Mouse (Mus musculus): ENCODE data around the gene Phc3. TPM values are rescaled to one million over a fixed set of nuclear protein-coding genes. Genes with fewer than 3 reads are reported as not detected.
A peak's percentile ranks its signal among the peaks of the same experiment; 100 is the strongest.

The Phc3 gene
- 4.3 and 5.6 TPM in 2 replicates for polyA plus RNA-seq (2014; fragmentation: Nextera tagmentation; extraction: Ambion mirVana)

DNA sequence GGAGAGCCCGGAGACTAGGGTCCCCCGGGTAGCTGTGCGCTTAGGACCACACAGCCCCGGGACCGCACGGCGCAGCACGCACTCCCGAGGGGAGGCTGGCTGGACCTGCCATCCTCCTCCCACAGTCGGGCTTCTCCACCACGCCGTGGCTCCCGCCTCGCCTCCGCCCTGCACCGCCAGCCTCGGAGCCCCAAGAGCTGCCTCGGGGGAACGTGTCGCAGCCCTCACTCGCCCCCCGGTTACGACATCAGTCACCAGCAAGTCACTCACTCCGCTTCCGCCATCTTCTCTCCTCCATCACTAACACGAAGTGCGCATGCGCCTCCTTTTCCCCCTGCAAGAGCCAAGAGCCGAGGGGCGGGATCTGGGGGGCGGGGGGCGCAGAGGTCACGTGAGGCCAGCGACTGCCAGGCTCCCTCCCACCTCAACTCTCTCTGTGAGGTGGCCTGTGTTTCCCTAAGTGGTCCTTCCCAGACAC lies at the start of gene Phc3:
Gene Phc3, minus strand, starts transcription at position 312 of the 478 bp plus-strand sequence.
- H3K9ac ChIP-seq (ENCODE audit: low read depth, low read length), result peak within 1 kb of the TSS; percentile 80
- H3K4me1 ChIP-seq (replicated peaks; ENCODE audit: control insufficient read depth, insufficient read depth, low read length), result peaks cover 7% of the 10 kb centered on the region
- peaks cover 15% of the 10 kb centered on the region for H3K36me3 ChIP-seq (ENCODE audit: control insufficient read depth, insufficient read depth, low read length)
- peak within 1 kb of the TSS; percentile 77 for H3K4me2 ChIP-seq
- WGBS, result under 1% methylated on average over 34 of the region's 34 CpGs
- peak; percentile 94 for DNase-seq (ENCODE audit: low spot score)
- H3K27ac ChIP-seq (ENCODE audit: low read depth, low read length), result peak within 1 kb of the TSS; percentile 75
- H3K9me3 ChIP-seq (ENCODE audit: control insufficient read depth, low read length), result no peaks in the 10 kb centered on the region
- ATAC-seq (replicated peaks; ENCODE audit: low FRiP score), result peak; percentile 82
- H3K4me3 ChIP-seq (ENCODE audit: low read depth, low read length), result peak within 1 kb of the TSS; percentile 81
- no peaks in the 10 kb centered on the region for H3K27me3 ChIP-seq (replicated peaks; ENCODE audit: control insufficient read depth, insufficient read depth, low read length)

DNA sequence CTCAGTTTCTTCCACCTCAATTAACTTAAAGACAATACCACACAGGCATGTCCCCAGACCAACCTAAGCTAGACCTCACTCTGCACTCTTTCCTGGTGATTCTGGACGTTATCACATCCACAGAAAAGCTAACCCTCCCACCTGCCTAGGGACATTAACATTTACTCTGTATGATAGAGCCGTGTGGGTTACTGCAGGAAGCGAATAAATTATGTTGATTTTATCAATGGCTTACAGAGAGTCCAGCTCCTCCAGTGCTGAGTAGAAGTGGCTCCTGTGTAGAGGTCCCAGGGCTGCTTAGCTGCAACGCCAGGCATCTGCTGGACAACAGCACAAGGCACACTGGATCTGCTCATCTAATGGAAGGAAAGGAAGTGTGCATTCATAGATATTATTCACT lies 48.4 kb upstream of the Phc3 start:
- Histone ChIP-seq H3K9ac (ENCODE audit: low read depth, low read length) (no peak overlapping the region), H3K4me3 (ENCODE audit: low read depth, low read length) (no peak overlapping the region), H3K27ac (ENCODE audit: low read depth, low read length) (no peak overlapping the region), H3K9me3 (ENCODE audit: control insufficient read depth, low read length) (no peaks in the 10 kb centered on the region), H3K4me2 (no peak overlapping the region), H3K4me1 (replicated peaks; ENCODE audit: control insufficient read depth, insufficient read depth, low read length) (0 out of 2 replicates have a peak, but pooled peaks cover 4% of the 10 kb centered on the region), H3K27me3 (replicated peaks; ENCODE audit: control insufficient read depth, insufficient read depth, low read length) (no peaks in the 10 kb centered on the region), H3K36me3 (ENCODE audit: control insufficient read depth, insufficient read depth, low read length) (no peaks in the 10 kb centered on the region)
- no peak for ATAC-seq (replicated peaks; ENCODE audit: low FRiP score)
- DNase-seq (ENCODE audit: low spot score), result no peak
- WGBS, result 66% methylated on average over 4 of the region's 4 CpGs

DNA sequence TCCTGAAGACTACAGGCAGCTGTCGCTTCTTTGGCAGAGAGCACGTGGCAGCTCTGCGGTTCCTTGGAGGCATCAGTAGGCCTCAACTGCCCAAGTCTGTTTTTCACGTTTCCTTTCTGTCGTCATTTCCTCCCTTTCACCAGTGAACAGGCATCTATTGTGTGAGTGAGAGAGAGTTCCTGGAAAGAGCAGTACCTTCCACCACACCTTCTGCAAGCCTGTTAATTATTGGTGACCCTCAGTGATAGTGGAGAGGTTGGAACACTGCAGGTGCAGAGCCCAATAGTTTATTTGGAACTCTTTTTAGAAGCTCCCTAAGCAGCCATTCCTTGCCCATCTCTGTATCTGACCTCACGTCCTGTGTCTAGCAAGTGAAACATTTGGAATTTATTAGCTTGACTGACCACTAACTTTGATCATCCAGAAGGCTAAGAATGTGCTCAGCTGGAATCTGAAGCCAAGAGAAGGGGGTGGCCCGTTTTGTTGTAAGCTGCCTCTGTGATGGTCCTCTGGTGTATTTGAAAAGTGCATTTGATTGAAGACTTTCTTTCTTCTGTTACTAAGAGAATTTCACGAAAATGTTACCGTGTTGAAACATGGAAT lies 47.5 kb upstream of the Phc3 start:
- no peak overlapping the region for H3K4me3 ChIP-seq (ENCODE audit: low read depth, low read length)
- ATAC-seq (replicated peaks; ENCODE audit: low FRiP score), result no peak

DNA sequence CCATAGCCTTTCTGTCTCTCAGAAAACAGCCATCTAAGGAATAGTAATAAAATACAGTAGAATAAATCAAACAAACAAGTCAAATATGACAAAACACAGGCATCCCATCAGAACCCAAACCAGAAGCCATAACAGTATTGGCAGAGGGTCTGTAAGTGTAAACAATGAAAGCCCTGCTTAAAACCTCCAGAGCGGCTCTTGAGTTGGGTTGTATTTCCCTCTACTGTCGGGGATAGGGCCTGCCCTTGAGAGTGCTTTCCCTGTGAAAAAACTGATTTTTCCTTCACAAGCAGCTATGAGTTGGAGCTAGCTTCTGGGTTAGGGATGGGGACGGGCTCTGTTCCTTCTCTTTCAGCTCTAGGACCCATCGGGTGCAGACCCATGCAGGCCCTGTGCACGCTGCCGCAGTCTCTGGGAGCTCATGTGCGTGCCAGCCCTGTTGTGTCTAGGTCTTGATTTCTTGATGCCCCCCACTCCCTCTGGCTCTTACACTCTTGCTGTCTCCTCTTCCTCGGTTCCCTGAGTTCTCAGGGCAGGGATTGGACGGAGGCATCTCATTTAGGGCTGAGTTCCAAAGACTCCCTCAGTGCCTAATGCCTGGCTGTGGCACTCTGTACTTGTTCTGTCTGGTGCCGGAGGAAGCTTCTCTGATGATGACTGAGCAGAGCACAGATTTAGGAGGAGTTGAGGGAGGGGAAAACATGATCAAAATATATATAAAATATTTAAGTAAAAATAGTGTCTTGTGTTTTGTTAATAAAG lies 46.6 kb upstream of the Phc3 start:
- Histone ChIP-seq H3K27ac (ENCODE audit: low read depth, low read length) (no peak overlapping the region), H3K36me3 (ENCODE audit: control insufficient read depth, insufficient read depth, low read length) (no peaks in the 10 kb centered on the region), H3K4me1 (replicated peaks; ENCODE audit: control insufficient read depth, insufficient read depth, low read length) (0 out of 2 replicates have a peak, but pooled peaks cover 4% of the 10 kb centered on the region), H3K9ac (ENCODE audit: low read depth, low read length) (no peak overlapping the region), H3K4me3 (ENCODE audit: low read depth, low read length) (no peak overlapping the region), H3K27me3 (replicated peaks; ENCODE audit: control insufficient read depth, insufficient read depth, low read length) (no peaks in the 10 kb centered on the region), H3K4me2 (no peak overlapping the region), H3K9me3 (ENCODE audit: control insufficient read depth, low read length) (no peaks in the 10 kb centered on the region)
- no peak for ATAC-seq (replicated peaks; ENCODE audit: low FRiP score)
- DNase-seq (ENCODE audit: low spot score), result no peak
- 76% methylated on average over 10 of the region's 10 CpGs for WGBS

More for the DNA sequence above, 47.5 kb upstream of the Phc3 start:
- Histone ChIP-seq H3K4me1 (replicated peaks; ENCODE audit: control insufficient read depth, insufficient read depth, low read length) (0 out of 2 replicates have a peak, but pooled peaks cover 4% of the 10 kb centered on the region), H3K9ac (ENCODE audit: low read depth, low read length) (no peak overlapping the region), H3K9me3 (ENCODE audit: control insufficient read depth, low read length) (no peaks in the 10 kb centered on the region), H3K27me3 (replicated peaks; ENCODE audit: control insufficient read depth, insufficient read depth, low read length) (no peaks in the 10 kb centered on the region), H3K36me3 (ENCODE audit: control insufficient read depth, insufficient read depth, low read length) (no peaks in the 10 kb centered on the region), H3K4me2 (no peak overlapping the region), H3K27ac (ENCODE audit: low read depth, low read length) (no peak overlapping the region)
- 55% methylated on average over 9 of the region's 9 CpGs for WGBS
- no peak for DNase-seq (ENCODE audit: low spot score)

DNA sequence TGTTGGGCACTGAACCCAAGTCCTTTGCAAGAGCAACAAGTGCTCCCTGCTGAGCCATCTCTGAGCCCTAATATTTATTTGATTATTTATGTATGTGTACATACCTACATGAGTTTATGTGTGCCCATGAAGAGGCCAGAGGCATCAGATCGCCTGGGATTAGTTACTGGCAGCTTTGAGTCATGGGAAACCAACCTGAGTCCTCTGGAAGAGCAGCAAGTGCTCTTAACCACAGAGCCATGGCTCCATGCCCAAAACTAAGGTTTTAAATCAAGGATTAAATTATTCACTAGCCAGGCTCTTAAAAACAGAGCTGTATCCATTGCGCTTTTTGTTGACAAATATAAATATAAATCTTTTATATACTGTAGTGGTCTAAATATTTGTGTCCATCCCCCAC lies 45.2 kb upstream of the Phc3 start:
- Histone ChIP-seq H3K9ac (ENCODE audit: low read depth, low read length) (no peak overlapping the region), H3K4me1 (replicated peaks; ENCODE audit: control insufficient read depth, insufficient read depth, low read length) (0 out of 2 replicates have a peak, but pooled peaks cover 4% of the 10 kb centered on the region), H3K36me3 (ENCODE audit: control insufficient read depth, insufficient read depth, low read length) (no peaks in the 10 kb centered on the region), H3K27me3 (replicated peaks; ENCODE audit: control insufficient read depth, insufficient read depth, low read length) (no peaks in the 10 kb centered on the region), H3K9me3 (ENCODE audit: control insufficient read depth, low read length) (no peaks in the 10 kb centered on the region), H3K27ac (ENCODE audit: low read depth, low read length) (no peak overlapping the region), H3K4me3 (ENCODE audit: low read depth, low read length) (no peak overlapping the region), H3K4me2 (no peak overlapping the region)
- ATAC-seq (replicated peaks; ENCODE audit: low FRiP score) (no peak), DNase-seq (ENCODE audit: low spot score) (no peak)
- WGBS, result 94% methylated on average over 2 of the region's 2 CpGs

DNA sequence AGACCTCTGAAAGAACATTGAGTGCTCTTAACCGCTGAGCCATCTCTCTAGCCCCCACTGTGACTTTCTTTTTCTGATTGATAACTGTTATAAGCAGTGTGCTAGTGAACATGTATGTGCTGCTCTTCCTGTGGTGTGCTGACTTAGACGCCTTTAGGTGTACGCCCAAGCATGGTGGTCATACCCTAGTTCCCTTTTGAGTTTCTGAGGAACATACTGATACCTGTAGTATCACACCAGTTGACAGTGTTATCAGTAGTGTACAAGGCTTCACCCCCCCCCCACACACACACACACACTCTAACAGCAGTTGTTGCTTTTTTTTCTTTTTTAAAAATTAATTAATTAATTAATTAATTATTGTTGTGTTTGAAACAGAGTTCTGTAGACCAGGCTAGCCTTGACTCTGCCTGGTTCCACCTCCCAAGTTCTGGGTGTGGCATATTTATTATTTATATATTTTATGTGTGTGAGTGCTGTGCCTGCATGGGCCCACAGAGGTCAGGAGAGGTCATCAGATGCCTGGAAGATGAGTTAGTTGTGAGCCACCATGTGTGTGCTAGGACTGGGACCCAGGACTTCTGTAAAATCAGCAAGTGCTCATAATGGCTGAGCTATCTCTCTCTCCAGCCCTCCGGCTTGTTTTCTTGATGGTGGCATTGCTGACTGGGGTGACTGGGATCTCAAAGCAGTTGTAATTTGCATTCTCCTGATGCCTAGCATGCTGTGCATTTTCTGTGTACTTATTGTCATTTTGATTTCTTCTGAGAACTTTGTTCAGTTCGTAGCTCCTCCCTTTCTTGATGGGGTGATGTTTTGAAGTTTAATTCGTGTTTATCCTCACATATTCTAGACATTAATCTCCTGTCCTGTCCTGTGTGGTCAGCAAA lies 35.4 kb upstream of the Phc3 start:
- Histone ChIP-seq H3K4me3 (ENCODE audit: low read depth, low read length) (no peak overlapping the region), H3K27ac (ENCODE audit: low read depth, low read length) (no peak overlapping the region), H3K9me3 (ENCODE audit: control insufficient read depth, low read length) (no peaks in the 10 kb centered on the region), H3K27me3 (replicated peaks; ENCODE audit: control insufficient read depth, insufficient read depth, low read length) (no peaks in the 10 kb centered on the region), H3K36me3 (ENCODE audit: control insufficient read depth, insufficient read depth, low read length) (no peaks in the 10 kb centered on the region), H3K4me1 (replicated peaks; ENCODE audit: control insufficient read depth, insufficient read depth, low read length) (0 out of 2 replicates have a peak, but pooled peaks cover 3% of the 10 kb centered on the region), H3K4me2 (no peak overlapping the region), H3K9ac (ENCODE audit: low read depth, low read length) (no peak overlapping the region)
- ATAC-seq (replicated peaks; ENCODE audit: low FRiP score), result no peak
- no peak for DNase-seq (ENCODE audit: low spot score)
- WGBS, result 82% methylated on average over 6 of the region's 6 CpGs

DNA sequence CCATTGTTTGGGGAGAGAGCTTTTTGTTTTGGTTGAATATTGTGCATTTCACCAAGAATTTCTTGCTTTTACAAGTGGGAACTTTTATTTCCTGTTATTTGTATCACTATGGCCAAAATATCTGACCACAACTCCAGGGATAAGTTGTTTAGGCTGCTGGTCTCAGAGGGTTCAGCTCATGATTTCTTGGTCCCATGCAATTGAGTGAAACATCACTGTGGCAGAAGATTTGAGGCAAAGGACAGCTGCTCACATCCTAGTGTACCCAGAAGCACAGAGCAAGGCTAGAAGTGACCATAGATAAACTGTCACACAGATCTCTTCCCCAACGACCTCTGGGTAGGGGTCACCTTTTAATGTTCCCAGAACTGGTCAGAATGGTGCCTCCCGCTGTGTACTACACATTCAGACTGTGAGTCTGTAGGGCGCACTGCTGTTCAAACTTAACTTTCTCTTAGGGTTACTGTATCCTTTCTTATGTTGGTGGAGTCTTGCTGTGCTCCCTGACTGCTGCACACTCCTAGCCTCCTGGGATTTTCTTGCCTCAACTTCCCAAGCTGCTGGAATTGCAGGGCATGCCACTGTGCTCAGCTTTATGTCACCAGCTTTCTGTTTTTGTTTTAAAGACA lies 31.9 kb upstream of the Phc3 start:
- no peak for DNase-seq (ENCODE audit: low spot score)

DNA sequence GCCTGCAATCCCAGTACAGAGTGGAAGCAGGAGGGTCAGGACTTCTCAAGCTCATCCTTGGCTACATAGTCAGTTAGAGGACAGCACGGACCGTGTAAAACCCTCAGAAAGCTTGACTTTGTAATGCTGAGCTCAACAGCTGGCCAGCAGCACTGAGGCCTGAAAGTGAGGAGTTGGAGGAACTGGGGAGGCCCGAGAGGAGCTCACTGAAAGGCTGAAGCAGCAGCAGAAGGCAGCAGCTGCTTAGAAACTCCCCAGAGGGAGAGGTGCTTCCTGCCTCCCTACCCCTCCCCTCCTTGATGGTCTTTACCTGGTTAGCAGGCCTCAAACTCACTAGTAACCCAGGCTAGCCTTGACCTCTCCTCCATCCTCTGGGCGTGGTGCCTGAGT lies 30.8 kb upstream of the Phc3 start:
- Histone ChIP-seq H3K27ac (ENCODE audit: low read depth, low read length) (no peak overlapping the region), H3K4me2 (no peak overlapping the region), H3K4me3 (ENCODE audit: low read depth, low read length) (no peak overlapping the region), H3K4me1 (replicated peaks; ENCODE audit: control insufficient read depth, insufficient read depth, low read length) (peaks cover 12% of the 10 kb centered on the region), H3K9me3 (ENCODE audit: control insufficient read depth, low read length) (no peaks in the 10 kb centered on the region), H3K36me3 (ENCODE audit: control insufficient read depth, insufficient read depth, low read length) (no peaks in the 10 kb centered on the region), H3K9ac (ENCODE audit: low read depth, low read length) (no peak overlapping the region), H3K27me3 (replicated peaks; ENCODE audit: control insufficient read depth, insufficient read depth, low read length) (no peaks in the 10 kb centered on the region)
- no peak for DNase-seq (ENCODE audit: low spot score)
- WGBS, result 53% methylated on average over 4 of the region's 4 CpGs
- ATAC-seq (replicated peaks; ENCODE audit: low FRiP score), result no peak

More for the DNA sequence above, 31.9 kb upstream of the Phc3 start:
- Histone ChIP-seq H3K9ac (ENCODE audit: low read depth, low read length) (no peak overlapping the region), H3K4me3 (ENCODE audit: low read depth, low read length) (no peak overlapping the region), H3K27me3 (replicated peaks; ENCODE audit: control insufficient read depth, insufficient read depth, low read length) (no peaks in the 10 kb centered on the region), H3K27ac (ENCODE audit: low read depth, low read length) (no peak overlapping the region), H3K4me1 (replicated peaks; ENCODE audit: control insufficient read depth, insufficient read depth, low read length) (peaks cover 12% of the 10 kb centered on the region), H3K36me3 (ENCODE audit: control insufficient read depth, insufficient read depth, low read length) (no peaks in the 10 kb centered on the region), H3K9me3 (ENCODE audit: control insufficient read depth, low read length) (no peaks in the 10 kb centered on the region), H3K4me2 (no peak overlapping the region)
- ATAC-seq (replicated peaks; ENCODE audit: low FRiP score), result no peak
- 65% methylated on average over 3 of the region's 3 CpGs for WGBS

Measured in liver, embryonic 11.5 days (tissue).